Mouse (Mus musculus) CH12.LX (cell line): ENCODE measurements around the gene Agap1. TPM values are rescaled to one million over a fixed set of nuclear protein-coding genes. Genes with fewer than 3 reads are reported as not detected.

Source experiments
- DNase-seq: peaks from one replicate; pipeline ENCODE4 v3.0.0-alpha.2; 2013; ENCODE audit errors: extremely low read depth
- H3K27ac ChIP-seq: 2 replicates; pipeline ENCODE4 v1.5.1; 2012; ENCODE audit warnings: low read depth, mild to moderate bottlenecking, control low read depth, moderate library complexity; ENCODE audit not compliant: insufficient read depth
- H3K27me3 ChIP-seq: replicated peaks from 2 replicates; pipeline ENCODE3; 2012; ENCODE audit warnings: inconsistent platforms
- H3K36me3 ChIP-seq, 2 experiments: replicated peaks in 1 of 2; 2 replicates each; pipeline versions ENCODE3 to v1.6.1; 2012; ENCODE audit warnings: inconsistent platforms in 1 of 2, low read length in 1 of 2, mild to moderate bottlenecking in 1 of 2, mixed read lengths in 1 of 2, moderate library complexity in 1 of 2; ENCODE audit not compliant: control insufficient read depth in 1 of 2, insufficient read depth in 1 of 2
- H3K4me1 ChIP-seq, 2 experiments: 2 replicates each; pipeline ENCODE4 v1.6.1; 2012; ENCODE audit warnings: inconsistent platforms in 1 of 2, moderate library complexity in 1 of 2; ENCODE audit not compliant: insufficient read depth in 2 of 2, control insufficient read depth in 1 of 2
- H3K4me2 ChIP-seq: 2 replicates; pipeline ENCODE4 v1.6.1; 2012; ENCODE audit warnings: low read depth, mild to moderate bottlenecking, control low read depth; ENCODE audit not compliant: poor library complexity, insufficient read depth, severe bottlenecking
- H3K4me3 ChIP-seq, 3 experiments: fragments of 150-350 bp in 1 of 3; sonication (generic) in 1 of 3; replicated peaks in 1 of 3; 2 replicates each; pipeline versions ENCODE3 to v1.5.1; 2011 to 2012; ENCODE audit warnings: low read depth in 2 of 3, low read length in 2 of 3, mild to moderate bottlenecking in 2 of 3, moderate library complexity in 2 of 3, control low read depth in 1 of 3, improper control_type of control experiment in 1 of 3, inconsistent platforms in 1 of 3, mixed read lengths in 1 of 3; ENCODE audit not compliant: poor library complexity in 1 of 3
- H3K79me2 ChIP-seq: replicated peaks from 2 replicates; pipeline ENCODE4 v1.6.1; 2012; ENCODE audit warnings: mild to moderate bottlenecking, moderate library complexity; ENCODE audit not compliant: control insufficient read depth, poor library complexity, insufficient read depth, severe bottlenecking; ENCODE audit errors: extremely low read depth
- H3K9ac ChIP-seq: 2 replicates; pipeline ENCODE4 v1.6.1; 2012; ENCODE audit warnings: low read depth, mild to moderate bottlenecking, control low read depth, moderate library complexity; ENCODE audit not compliant: insufficient read depth
- H3K9me3 ChIP-seq: replicated peaks from 2 replicates; pipeline ENCODE3; 2012; ENCODE audit warnings: low read length, inconsistent platforms, mixed read lengths
- BHLHE40 ChIP-seq: IDR thresholded peaks from 2 replicates; pipeline ENCODE4 v1.6.1; 2011; ENCODE audit warnings: mild to moderate bottlenecking, low read depth, low read length, improper control_type of control experiment
- CHD2 ChIP-seq: IDR thresholded peaks from 2 replicates; pipeline ENCODE4 v1.6.1; 2011; ENCODE audit warnings: low read length, improper control_type of control experiment
- CTCF ChIP-seq, 2 experiments: IDR thresholded peaks in 1 of 2; conservative IDR thresholded peaks in 1 of 2; 2 replicates each; pipeline ENCODE4 v1.5.1; 2011 to 2012; ENCODE audit warnings: low read depth in 2 of 2, low read length in 2 of 2, improper control_type of control experiment in 1 of 2, inconsistent platforms in 1 of 2, mild to moderate bottlenecking in 1 of 2, moderate library complexity in 1 of 2
- E2F4 ChIP-seq: IDR thresholded peaks from 2 replicates; pipeline ENCODE4 v1.6.1; 2011; ENCODE audit warnings: low read depth, low read length, improper control_type of control experiment; ENCODE audit not compliant: insufficient replicate concordance
- ELF1 ChIP-seq: IDR thresholded peaks from 2 replicates; pipeline ENCODE4 v1.6.1; 2014; ENCODE audit warnings: low read depth, mild to moderate bottlenecking, inconsistent platforms, low read length, improper control_type of control experiment
- EP300 ChIP-seq: IDR thresholded peaks from 2 replicates; pipeline ENCODE4 v1.6.1; 2011; ENCODE audit warnings: low read length, improper control_type of control experiment
- ETS1 ChIP-seq: conservative IDR thresholded peaks from 2 replicates; pipeline ENCODE4 v1.6.1; 2012; ENCODE audit warnings: low read depth, mild to moderate bottlenecking, inconsistent platforms, low read length, improper control_type of control experiment, moderate library complexity
- GABPA ChIP-seq: IDR thresholded peaks from 2 replicates; pipeline ENCODE4 v1.6.1; 2012; ENCODE audit warnings: low read depth, low read length, improper control_type of control experiment, inconsistent platforms; ENCODE audit not compliant: insufficient replicate concordance
- HCFC1 ChIP-seq: IDR thresholded peaks from 2 replicates; pipeline ENCODE4 v1.6.1; 2012; ENCODE audit warnings: low read depth, mild to moderate bottlenecking, inconsistent platforms, low read length, improper control_type of control experiment
- IRF4 ChIP-seq: IDR thresholded peaks from 2 replicates; pipeline ENCODE4 v1.6.1; 2014; ENCODE audit warnings: low read depth, mild to moderate bottlenecking, inconsistent platforms, low read length, improper control_type of control experiment
- JUN ChIP-seq: IDR thresholded peaks from 2 replicates; pipeline ENCODE4 v1.6.1; 2011; ENCODE audit warnings: low read depth, mild to moderate bottlenecking, low read length, improper control_type of control experiment, moderate library complexity; ENCODE audit not compliant: insufficient read depth
- KAT2A ChIP-seq: IDR thresholded peaks from 2 replicates; pipeline ENCODE4 v1.6.1; 2012; ENCODE audit warnings: low read length, improper control_type of control experiment, inconsistent platforms; ENCODE audit not compliant: insufficient replicate concordance
- MAX ChIP-seq: IDR thresholded peaks from 2 replicates; pipeline ENCODE4 v1.6.1; 2011; ENCODE audit warnings: low read length, improper control_type of control experiment
- MAZ ChIP-seq: IDR thresholded peaks from 2 replicates; pipeline ENCODE4 v1.6.1; 2012; ENCODE audit warnings: low read depth, mild to moderate bottlenecking, inconsistent platforms, low read length, improper control_type of control experiment, moderate library complexity
- MXI1 ChIP-seq: IDR thresholded peaks from 2 replicates; pipeline ENCODE4 v1.6.1; 2011; ENCODE audit warnings: mild to moderate bottlenecking, low read depth, low read length, improper control_type of control experiment
- MYC ChIP-seq: IDR thresholded peaks from 2 replicates; pipeline ENCODE4 v1.6.1; 2011; ENCODE audit warnings: low read depth, mild to moderate bottlenecking, improper control_type of control experiment, low read length
- NELFE ChIP-seq: IDR thresholded peaks from 2 replicates; pipeline ENCODE4 v1.6.1; 2011; ENCODE audit warnings: low read depth, low read length, improper control_type of control experiment
- NRF1 ChIP-seq: IDR thresholded peaks from 2 replicates; pipeline ENCODE4 v1.6.1; 2014; ENCODE audit warnings: low read depth, mild to moderate bottlenecking, inconsistent platforms, low read length, improper control_type of control experiment, moderate library complexity
- PAX5 ChIP-seq: IDR thresholded peaks from 2 replicates; pipeline ENCODE4 v1.6.1; 2012; ENCODE audit warnings: low read length, inconsistent platforms, mixed read lengths
- POLR2AphosphoS2 ChIP-seq: IDR thresholded peaks from 2 replicates; pipeline ENCODE4 v1.6.1; 2011; ENCODE audit warnings: low read depth, low read length, improper control_type of control experiment
- RAD21 ChIP-seq: IDR thresholded peaks from 2 replicates; pipeline ENCODE4 v1.6.1; 2011; ENCODE audit warnings: low read depth, mild to moderate bottlenecking, low read length, improper control_type of control experiment, moderate library complexity
- RCOR1 ChIP-seq: conservative IDR thresholded peaks from 2 replicates; pipeline ENCODE4 v1.6.1; 2012; ENCODE audit warnings: low read depth, mild to moderate bottlenecking, inconsistent platforms, low read length, improper control_type of control experiment
- SIN3A ChIP-seq: IDR thresholded peaks from 2 replicates; pipeline ENCODE4 v1.6.1; 2012; ENCODE audit warnings: low read length, improper control_type of control experiment, inconsistent platforms
- TCF12 ChIP-seq: IDR thresholded peaks from 2 replicates; pipeline ENCODE4 v1.6.1; 2014; ENCODE audit warnings: low read depth, mild to moderate bottlenecking, inconsistent platforms, low read length, improper control_type of control experiment
- ZC3H11A ChIP-seq: IDR thresholded peaks from 2 replicates; pipeline ENCODE4 v1.6.1; 2012; ENCODE audit warnings: low read depth, mild to moderate bottlenecking, inconsistent platforms, low read length, improper control_type of control experiment
- ZKSCAN1 ChIP-seq: IDR thresholded peaks from 2 replicates; pipeline ENCODE4 v1.6.1; 2012; ENCODE audit warnings: low read depth, inconsistent platforms, low read length, improper control_type of control experiment, borderline replicate concordance
- ZMIZ1 ChIP-seq: IDR thresholded peaks from 2 replicates; pipeline ENCODE4 v1.6.1; 2012; ENCODE audit warnings: low read depth, mild to moderate bottlenecking, inconsistent platforms, low read length, improper control_type of control experiment
- dilution Hi-C: fragments of 300-500 bp; cut with MboI; formaldehyde crosslinking; loops from 2 replicates; pipeline ENCODE4 v1.14.3; 2020; ENCODE audit warnings: low sequenced_read_pairs; ENCODE audit not compliant: extremely low pct_unique_long_range_greater_than_20kb, extremely low pct_ligation_motif_present
- in situ Hi-C: fragments of 300-500 bp; cut with MboI; formaldehyde crosslinking; loops from 3 replicates; pipeline ENCODE4 v1.14.3; 2019; ENCODE audit warnings: low sequenced_read_pairs, low pct_ligation_motif_present, low pct_unique_long_range_greater_than_20kb, mixed read lengths
- polyA plus RNA-seq: library from polyadenylated mRNA; unstranded; fragments of >175 nt; gene quantifications from 2 replicates; pipeline ENCODE4 v1.2.1, GENCODE M21; 2012; ENCODE audit warnings: low read depth; ENCODE audit not compliant: insufficient read length
- total RNA-seq, 2 experiments: library from RNA; depleted of rRNA; stranded (reverse); fragments of 300-350 nt in 1 of 2; fragments of >200 nt in 1 of 2; gene quantifications; 2 replicates each; pipeline ENCODE4 v1.2.3; 2012 to 2014

The Agap1 gene
- total and polyA plus RNA-seq, 3 experiments: not detected

GRCm38 (mm10) chr1:89601349-89601748 is 146.7 kb downstream of the Agap1 start:
- DNase-seq: no peak
- no peaks in the 10 kb centered on the region for H3K79me2 ChIP-seq
- TF ChIP-seq MAZ (no peak), PAX5 (no peak), CHD2 (no peak), EP300 (no peak), MYC (no peak), ZKSCAN1 (no peak), RCOR1 (no peak), RAD21 (no peak), ELF1 (no peak), TCF12 (no peak), ZMIZ1 (no peak), E2F4 (no peak), KAT2A (no peak), ETS1 (no peak), MAX (no peak), CTCF (conservative IDR thresholded peaks at IDR 0.05 in 1 of 2, IDR thresholded peaks at IDR 0.05 in 1 of 2; ENCODE audit: low read depth in 2 of 2, low read length in 2 of 2) (no peak), BHLHE40 (no peak)
- TF ChIP-seq, all 38 proteins: peak for 0
- Histone ChIP-seq H3K36me3 (no peaks in the 10 kb centered on the region), H3K9ac (no peak overlapping the region), H3K9me3 (peaks cover 93% of the 10 kb centered on the region), H3K4me2 (no peak overlapping the region), H3K4me3 (no peak overlapping the region), H3K27me3 (no peaks in the 10 kb centered on the region), H3K27ac (no peak overlapping the region), H3K4me1 (no peaks in the 10 kb centered on the region)
- in situ Hi-C loops: no loop called here
- dilution Hi-C loops: no loop called here

DNA sequence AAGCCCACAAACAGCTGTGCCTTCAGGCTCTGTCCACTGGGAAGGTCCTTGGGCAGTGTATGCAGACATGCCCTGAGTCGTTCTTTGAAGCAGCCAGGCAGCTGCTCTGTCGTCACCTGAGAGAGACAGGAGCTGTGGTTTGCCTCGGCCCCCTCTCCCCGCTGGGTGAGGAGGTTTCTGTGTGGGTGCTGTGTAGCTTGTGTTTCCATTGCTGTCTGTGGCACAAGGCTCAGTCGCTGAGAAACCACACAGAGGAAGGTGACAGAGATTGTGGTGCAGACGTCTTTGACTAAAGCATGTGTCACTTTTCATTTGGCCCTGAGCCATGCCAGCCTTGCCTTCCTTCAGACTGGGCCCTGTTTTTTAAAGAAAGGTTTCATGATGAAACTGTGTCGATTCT is 148.3 kb downstream of the Agap1 start:
- no peaks in the 10 kb centered on the region for H3K4me1 ChIP-seq
- dilution Hi-C loops: no loop called here
- H3K36me3 ChIP-seq: no peaks in the 10 kb centered on the region
- H3K27ac ChIP-seq: no peak overlapping the region
- in situ Hi-C loops: no loop called here
- peaks cover 93% of the 10 kb centered on the region for H3K9me3 ChIP-seq
- DNase-seq: no peak
- no peak overlapping the region for H3K9ac ChIP-seq
- no peaks in the 10 kb centered on the region for H3K79me2 ChIP-seq
- TF ChIP-seq MAX: no peak
- no peak for TF ChIP-seq POLR2AphosphoS2
- TF ChIP-seq ZMIZ1: no peak
- no peak for TF ChIP-seq KAT2A
- no peak for TF ChIP-seq MYC
- no peak for TF ChIP-seq GABPA
- no peak for TF ChIP-seq PAX5
- TF ChIP-seq JUN: no peak
- TF ChIP-seq HCFC1: no peak
- no peak for TF ChIP-seq ZKSCAN1
- TF ChIP-seq TCF12: no peak
- no peak for TF ChIP-seq SIN3A
- TF ChIP-seq NELFE: no peak
- no peak for TF ChIP-seq NRF1
- TF ChIP-seq IRF4: no peak
- no peak for TF ChIP-seq ZC3H11A
- TF ChIP-seq MXI1: no peak
- H3K27me3 ChIP-seq: no peaks in the 10 kb centered on the region
- no peak overlapping the region for H3K4me3 ChIP-seq
- H3K4me2 ChIP-seq: no peak overlapping the region
